Mouse (Mus musculus): ENCODE data around the gene Srr.
A peak's percentile ranks its signal among the peaks of the same experiment; 100 is the strongest.

Gene Srr

DNA sequence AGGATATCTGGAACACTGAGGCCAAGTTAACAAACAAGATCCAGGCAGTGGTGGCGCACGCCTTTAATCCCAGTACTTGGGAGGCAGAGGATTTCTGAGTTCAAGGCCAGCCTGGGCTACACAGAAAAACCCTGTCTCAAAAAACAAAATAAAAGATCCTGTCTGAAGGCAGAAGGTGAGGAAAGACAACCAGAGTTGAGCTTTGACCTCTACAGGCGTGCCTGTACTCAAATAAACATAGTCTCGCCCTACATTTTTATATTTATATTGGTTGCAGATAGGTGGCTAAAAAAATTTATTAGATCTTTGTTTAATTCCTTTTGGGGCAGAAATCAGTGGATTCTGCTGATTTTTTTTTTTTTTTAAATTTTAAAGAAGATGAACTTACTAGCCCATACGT is 23.3 kb downstream of the Srr start:
- DNase-seq = no peak

DNA sequence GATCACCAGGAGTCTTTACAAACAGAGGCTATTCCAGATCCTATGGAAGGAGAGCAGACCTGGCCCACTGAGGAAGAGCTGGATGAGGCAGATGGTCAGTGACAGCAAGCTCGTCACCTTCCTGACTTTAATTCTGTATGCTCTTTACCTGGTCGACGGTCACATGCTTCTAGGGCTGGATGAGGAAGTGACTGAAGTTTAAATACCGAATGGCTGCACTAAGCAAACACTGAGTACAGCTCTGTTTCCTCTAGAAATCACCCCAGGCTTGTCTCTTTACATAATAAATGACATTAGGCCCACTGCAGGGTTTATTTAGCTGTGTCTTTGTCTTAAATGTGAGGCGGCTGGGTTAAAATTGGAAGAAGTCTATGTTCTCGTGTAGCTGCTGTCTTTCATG is 24.2 kb downstream of the Srr start:
- no peak for DNase-seq

DNA sequence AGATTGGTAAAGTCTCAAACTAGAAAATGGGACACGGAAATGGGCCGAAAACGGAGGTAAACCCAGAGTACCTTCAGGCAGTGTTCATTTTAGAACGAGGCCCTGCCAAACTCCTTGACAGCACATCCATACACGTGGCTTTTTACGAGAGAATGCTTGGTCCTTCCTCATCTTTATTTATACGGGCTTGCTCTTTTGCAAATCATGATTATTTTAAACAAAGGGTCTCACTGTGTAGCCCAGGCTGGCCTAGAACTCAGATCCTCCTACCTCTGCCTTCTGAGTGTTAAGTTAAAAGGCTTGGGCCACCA is 27.3 kb downstream of the Srr start:
- DNase-seq = no peak

DNA sequence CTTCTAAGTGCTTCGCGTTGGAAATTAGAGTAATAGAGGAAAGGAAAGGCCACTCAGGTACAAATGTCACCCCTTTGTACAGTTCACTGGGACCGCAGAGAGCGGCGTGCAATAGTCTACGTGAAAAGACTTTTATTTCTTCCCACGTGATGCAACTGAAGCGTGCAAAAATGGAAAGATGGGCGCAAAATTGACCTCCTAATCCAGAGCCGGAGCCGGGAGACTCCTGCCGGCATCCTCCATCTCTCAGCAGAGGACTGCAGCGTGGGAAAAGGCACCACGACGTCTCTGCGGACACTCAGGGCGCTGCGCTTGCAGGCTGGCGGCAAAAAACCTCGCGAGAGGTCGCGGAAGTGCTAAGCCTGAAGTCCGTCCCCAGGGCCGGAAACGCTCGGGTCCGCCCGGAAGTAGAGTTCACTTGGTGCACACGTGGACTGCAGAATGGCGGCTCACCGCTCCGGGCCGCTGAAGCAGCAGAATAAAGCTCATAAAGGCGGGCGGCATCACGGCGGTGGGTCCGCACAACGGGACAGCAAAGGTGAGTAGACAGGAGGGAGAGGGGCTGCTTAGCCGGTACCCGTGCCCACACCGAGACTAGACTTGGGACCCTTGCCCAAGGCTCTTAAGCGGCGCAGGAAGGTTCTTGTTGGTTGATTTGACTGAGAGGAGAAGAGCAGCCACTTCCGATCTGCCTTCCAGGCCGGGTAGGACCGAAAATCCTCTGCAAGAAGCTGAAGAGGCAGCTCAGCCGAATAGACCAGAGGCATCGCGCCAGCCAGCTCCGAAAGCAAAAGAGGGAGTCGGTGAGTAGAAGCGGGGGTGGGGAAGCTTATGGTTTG is 27.9 kb downstream of the Srr start, which contains the start of gene Tsr1:
Gene Tsr1 (plus strand): TSS at position 394 of the 839 bp plus-strand sequence.
- DNase-seq = peak; percentile 95 to 96

DNA sequence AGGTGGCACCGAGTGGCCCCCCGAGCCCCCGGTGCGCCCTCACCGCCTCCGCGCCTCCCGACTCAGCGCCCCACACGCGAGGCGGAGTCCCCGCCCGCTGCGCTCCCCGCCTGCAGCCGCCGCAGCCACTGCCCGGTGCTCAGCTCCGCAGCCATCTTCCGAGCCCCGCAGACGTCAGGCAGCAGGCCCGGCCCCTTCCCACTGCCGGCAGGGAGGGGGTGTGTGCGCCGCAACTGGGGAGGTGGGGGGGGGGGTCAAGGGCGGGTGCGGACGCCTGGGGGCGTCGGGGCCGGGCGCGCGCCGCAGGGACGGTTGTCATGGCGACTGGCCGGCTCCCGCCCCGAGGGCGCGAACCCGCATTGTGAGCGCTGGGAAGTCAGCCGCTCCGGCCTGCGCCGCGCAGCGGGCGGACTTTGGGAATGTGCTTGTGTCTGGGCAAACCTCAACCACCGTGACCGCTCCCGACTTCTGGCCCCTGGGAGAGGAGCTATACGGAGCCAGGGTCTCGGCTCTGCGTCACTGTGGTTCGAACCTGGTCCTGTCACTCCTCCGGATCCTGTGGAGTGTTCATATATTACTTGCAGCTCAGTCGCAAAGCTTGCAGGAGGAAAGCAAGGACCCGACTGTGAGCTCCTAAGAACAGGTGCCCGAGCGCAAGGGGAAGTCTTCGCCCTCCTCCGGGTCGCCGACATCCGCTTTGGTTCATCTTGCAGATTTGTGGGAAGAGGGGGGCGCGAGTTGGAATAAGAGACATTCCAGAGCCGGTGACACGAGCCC is 28.7 kb downstream of the Srr start, which contains the start of gene Sgsm2:
Gene Sgsm2 (minus strand): TSS at position 160 of the 777 bp plus-strand sequence.
- DNase-seq = peak; percentile 70 to 87

DNA sequence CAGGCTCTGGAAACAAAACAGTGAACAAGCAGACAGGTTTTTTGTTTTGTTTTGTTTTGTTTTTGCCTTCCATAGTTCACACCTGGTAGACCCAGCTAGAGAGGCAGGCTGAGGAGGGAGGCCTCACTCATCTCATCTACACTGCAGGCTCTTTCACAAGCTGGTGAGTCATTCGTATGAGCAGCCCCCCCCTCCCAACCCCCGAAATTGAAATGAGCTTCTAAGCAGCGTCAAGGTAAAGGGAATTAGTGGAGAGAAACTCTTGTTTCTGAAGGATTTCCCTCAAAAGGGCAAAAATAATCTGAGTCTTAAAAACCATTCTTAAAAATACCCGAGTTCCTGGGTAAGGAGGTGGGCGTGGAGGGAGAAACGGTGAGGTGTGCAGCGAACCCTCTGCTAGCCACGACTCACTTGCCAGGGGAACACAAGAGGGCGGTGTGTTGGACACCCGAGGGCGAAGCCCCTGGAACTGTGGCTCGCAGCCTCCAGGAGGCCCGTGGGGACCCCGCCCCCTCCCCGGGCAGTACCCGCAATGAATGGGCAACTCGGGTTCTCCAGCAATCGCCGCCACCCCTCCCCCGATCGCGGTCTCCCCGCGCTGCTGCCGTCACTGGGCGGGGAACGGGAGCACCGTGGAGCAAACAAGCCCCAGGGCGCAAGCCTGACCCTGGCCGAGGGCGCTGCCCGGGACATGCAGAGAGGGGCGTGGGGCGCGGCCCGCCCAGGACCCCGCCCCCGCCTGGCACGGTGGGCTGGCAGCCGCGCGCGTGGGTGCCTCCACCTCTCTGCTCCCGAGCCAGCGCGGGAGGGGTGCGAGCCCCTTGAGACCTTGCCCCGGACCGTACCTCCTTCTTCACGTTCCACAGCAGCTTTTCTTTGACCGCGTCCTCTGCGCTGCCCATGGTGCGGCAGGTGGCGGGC is 29.5 kb downstream of the Srr start:
- peak; percentile 69 to 82 for DNase-seq

DNA sequence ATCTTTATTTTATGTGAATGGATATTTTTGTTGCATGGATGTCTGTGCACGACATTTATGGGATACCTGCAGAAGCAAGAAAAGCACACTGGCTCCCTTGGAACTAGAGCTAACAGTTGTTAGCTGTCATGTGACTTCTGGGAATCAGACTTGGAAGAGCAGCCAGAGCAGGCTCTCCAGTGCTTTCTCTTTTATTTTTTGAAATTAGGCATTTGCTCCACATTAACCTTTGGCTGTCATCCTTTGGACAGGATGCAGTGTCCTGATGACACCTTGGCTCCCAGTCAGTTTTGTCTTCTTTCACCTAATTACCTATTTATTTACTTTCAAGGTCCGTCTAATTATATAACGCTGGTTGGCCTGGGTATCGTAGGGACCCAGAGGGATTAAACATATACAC is 31.1 kb downstream of the Srr start:
- DNase-seq = peak; percentile 30 to 39

DNA sequence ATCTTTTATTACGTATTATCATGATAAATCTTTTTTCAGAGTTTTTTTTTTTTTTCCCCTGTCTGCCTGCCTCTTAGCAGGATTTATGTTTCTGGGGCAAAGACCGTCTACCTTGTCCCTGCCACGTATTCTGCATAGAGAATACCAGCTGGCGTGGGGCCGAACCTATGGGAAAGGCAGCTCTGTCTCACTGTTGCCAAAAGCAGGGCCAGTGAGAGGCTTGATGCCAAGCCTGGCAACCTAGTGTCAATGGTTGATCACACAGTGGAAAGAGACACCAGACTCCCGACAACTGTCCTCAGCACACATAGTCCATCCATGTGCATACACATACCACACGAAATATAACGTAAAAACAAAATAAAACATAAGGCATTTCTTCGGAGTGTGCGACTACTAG is 42.6 kb downstream of the Srr start:
- no peak for DNase-seq

DNA sequence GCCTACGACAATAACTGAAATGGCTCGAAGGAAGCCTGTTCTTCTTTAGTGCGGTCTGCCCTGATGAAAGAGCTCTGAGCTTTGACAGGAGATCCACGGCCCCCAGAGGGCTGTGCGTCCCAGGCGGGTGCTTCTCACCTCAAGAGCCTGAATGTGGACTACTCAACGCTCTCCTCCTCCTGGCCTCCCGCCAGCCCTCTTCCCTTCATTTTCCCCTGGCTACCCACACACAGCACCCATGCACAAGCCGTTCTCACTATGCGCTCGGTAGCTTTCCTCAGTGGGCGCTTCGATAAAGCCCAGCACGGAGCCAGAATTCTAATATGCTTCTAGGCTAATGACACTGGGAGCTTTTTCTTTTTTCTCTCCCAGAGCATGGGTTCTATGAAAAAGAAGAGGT is 43.8 kb downstream of the Srr start:
- no peak for DNase-seq

DNA sequence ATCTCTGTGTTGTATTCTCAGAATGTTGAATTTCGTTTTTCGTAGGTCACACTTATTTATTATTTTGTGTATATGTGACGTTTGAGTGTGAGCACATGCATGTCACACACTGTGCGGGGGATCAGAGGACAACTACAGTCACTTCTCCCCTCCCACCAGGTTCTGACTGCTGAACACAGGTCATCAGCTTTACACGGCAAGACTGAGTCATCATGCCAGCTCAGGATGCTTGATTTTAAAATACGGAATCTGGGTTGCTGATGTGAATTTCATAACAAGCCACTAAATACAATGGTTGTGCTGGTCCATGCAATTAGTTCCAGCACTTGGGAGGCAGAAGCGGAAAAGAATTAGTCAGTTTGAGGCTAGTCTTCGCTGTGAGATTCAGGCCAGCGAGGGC is 44.7 kb downstream of the Srr start:
- DNase-seq = no peak

DNA sequence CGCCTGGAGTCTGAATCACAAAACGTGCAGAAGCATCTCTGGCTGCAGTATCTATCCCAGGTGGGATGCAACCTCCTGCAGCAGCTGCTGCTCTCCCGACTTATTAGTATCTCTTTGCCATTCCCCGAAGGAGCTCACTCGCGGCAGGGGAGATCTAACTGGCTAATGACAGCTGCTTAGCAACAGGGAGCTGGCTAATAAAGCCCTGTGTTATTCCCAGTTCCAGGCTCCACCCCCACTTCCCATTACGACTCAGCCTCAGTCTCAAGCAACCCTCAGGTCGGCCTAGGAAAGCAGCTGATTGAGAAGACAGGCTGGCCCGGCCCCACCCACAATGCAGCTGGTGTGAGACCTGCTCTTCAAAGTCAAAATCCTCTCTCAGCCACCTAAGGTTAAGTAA is 48.9 kb downstream of the Srr start:
- peak; percentile 49 to 56 for DNase-seq

DNA sequence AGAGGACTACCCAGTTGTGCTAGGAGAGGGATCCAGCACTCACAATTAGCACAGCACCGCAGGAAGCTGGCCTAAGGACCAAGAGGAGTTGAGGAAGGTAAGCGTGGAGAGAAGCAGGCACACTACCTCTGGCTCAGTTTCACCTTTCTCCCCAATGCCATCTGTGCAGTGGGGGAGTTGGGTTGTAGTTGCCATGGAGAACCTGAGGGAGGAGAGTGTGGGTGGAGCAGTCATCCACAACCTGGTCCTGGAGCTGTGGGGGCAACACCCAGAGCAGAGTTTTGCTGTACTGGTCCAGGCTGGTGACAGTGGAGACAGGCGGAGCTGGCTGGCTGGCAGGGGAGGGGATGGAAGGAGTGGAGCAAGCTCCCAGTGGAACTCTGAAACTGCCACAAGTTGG is 51.1 kb downstream of the Srr start:
- no peak for DNase-seq

DNA sequence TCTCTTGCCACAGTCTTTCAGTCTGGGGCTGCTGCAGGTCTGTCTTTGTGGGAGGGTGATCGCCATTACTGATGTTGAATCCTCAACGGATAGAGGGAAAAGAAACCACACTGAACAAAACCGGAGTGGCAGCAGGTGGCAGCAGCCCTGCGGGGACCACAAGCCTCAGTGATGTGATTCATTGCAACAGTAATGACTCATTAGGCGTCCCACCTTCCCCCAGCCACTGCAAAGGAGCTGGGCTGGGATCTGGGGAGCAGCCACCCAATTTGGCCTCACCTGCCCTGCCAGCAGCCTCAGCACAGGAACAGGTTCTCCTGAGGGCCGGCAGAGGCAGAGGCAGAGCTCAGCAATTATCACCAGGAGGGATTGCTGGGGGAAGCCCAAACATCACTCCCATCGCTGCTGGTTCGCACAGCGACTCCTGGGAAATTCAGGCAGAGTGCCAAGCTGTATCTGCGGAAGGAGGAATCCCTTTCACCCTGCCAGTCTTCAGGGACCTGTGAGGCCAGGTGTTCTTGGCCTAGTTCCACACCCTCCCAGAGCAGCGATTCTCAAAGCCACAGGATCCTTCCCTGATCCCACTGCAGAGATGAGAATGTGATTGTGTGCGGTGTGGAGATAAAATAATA is 54.6 kb downstream of the Srr start:
- no peak for DNase-seq

DNA sequence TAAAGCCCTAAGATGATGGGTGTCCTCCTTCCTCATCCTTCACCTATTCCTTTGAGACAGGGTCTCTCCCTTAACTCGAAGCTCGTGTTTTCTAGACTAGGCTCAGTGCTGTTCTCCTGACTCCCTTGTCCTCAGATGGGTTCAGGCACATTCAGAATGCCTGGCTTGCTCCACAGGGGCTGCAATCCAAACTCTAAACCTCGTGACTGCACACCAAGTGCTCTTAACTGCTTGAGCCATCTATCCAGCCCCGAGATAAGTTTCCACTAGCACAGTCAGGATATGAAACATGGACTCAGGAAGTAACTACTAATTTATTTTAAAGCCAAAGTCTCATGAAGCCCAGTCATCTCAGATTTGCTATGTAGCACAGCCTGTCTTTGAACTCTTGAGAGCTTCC is 55.2 kb downstream of the Srr start:
- DNase-seq = no peak

DNA sequence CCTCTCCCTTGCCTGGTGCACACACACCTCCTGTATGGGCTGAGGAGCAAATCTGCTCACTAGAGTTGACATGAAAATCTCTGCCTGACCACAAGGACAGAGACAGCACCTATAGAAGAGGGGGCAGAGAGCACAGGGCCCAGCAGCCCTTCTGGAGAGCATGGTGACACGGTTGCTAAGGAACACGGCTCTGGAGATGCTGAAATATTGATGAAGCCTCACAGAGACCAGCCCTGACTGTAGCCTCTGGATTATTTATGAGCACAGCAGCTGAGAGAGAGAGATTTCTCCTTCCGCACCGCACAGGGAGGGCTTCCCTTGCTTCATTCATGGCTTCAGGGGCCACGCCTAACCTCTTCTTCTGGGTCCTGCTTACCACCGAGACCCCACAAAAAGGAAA is 56.1 kb downstream of the Srr start:
- no peak for DNase-seq

DNA sequence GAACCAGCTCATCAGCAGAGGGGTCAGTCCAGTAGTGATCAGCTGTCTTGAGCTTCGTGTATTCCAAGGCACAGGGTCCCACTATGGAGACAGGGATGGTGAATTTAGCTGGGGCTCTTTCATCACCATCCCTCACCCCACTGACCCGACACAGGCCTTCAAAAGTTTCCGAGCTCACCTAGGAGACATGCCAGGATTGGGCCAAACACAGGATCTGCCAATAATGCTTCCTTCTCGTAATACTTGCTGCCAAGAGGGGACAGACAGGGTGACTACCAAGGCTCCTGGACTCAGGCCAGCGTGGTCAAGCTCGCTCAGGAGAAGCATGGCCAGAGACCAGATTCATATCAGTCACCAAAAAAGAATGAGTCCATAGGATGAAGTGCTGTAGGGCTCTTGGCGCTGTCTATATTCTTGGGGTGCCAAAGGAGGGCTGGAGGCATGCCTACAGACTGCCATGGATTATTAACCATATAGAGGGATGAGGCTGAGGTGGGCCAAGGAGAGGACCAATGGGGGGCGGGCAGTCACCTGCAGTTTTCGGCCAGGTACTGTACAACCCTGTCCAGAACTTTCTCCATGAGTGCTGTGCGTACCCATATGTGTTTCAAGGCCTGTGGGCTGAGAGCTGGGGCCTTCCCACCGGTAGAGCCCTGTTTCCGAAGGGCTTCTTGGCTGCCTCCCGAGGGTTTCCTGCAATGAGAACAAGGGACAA is 57.5 kb downstream of the Srr start:
- DNase-seq = no peak

DNA sequence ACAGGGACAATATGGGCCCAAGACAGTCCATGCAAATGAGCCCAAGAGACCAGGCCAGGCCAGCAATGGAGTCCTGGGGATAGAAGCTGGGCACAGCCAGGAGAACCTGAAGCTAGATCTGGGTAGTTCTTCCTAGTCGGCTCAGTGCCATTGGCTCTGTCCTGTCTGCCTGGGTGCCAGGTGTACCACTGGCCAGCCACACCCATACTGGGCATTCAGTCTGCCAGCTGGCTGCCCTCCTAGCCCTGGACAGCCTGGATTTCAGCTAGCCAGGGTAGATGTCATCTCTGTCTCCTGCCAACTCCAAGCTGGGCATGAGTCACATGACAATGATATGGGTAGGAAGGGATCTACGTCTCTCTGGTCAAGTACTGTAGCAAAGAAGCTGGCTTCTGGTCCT is 58.6 kb downstream of the Srr start:
- peak; percentile 74 to 82 for DNase-seq

DNA sequence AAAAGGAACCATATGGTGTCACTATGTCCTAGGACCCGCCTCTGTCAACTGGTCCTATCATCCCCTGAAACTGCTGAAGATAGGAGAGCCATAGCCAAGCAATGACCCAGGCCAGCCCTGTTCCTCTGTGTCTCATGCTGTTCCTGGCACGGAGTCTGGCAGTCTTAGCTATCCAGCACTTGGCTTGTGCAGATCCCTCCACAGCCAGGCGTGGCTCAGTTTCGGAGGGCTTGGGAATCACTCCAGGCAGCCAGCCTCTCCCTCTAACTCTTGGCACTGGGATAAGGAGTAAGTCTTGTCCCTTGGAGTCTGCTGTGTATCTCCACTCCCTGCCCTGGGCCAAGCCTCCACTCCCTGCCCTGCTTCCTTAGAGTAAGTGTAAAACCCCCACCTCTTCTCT is 59.1 kb downstream of the Srr start:
- DNase-seq = peak in 1 of 2 experiments; percentile 29

DNA sequence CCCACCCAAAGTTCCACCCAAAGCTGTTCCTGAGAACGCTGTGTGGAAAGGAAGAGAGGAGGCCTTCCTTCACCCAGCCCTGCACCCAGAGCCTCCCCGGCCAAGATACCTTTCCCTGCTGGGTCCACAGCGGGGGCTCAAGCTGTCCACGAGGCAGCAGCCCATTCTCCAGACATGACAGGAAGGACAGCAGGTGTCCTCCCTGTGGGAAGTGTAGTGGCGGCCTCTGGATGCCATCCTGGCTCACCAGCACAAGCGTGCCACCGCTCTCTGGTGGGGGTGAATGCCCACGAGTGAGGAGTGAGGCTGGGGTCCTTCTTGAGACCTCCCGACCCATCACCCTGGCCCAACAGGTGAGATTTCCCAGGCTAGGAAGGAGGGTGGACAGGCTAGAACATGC is 60.5 kb downstream of the Srr start:
- DNase-seq = no peak

DNA sequence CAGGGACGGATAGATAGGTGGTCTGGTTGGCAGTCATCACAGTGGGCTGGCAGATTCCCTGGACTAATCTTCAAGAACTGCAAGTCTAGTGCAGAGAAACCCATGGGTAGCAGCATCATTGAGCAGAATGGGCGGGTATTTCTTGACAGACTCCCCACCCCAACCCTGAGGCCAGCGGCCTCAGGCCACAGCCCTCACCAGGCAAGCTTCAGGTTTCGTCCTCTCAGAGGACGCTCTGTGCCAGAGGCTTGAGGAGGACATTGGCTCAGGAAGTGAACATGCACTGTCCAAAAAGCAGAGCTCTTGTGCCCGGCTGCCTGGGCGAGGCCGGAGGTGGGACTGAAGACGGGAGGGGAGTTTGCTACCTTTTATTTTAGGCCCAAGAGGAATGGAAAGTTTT is 61.3 kb downstream of the Srr start:
- DNase-seq = no peak

DNA sequence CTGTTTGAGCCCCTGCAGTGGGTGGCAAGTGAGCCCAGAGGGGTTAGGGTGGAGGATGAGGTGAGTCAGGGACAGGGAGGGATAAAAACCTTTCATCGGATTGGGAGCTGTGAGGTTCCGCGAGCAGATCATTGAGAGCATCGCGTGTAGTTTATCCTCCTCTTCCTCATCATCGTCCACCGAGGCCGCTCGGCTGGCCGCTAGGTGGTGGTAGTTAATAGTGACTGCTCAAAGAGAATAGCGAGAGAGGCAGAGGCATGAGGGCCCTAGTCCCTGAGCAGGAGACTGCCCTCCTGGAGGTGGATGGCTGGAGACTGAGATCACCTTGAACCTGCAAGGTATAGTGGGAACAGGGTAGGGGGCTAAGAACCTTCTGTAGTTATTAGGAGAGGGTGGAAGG is 62.3 kb downstream of the Srr start:
- peak in 1 of 2 experiments; percentile 67 for DNase-seq

DNA sequence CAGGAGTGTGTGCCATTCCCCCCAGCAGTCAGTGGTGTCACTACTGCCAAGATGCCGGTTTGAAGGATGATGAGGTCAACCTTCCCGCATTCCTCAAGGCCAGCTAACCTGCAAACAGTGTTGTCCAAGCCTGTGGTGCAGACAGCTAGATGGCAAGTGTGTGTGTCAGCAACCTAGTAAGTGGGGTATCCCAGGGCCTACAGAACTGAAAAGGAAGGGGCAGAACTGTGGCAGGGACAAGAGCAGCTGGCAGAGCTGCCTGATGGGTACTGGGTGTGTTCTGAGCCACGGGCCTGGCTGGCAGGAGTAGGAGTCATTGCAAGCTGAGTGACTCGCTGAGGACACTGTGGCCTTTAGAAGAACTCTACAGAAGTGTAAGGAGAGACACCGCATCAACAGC is 63.6 kb downstream of the Srr start:
- DNase-seq = no peak

Measured in kidney, postnatal 36 days (tissue).